Mouse (Mus musculus): Measurements from ENCODE around the gene Chd6.

The Chd6 gene

DNA sequence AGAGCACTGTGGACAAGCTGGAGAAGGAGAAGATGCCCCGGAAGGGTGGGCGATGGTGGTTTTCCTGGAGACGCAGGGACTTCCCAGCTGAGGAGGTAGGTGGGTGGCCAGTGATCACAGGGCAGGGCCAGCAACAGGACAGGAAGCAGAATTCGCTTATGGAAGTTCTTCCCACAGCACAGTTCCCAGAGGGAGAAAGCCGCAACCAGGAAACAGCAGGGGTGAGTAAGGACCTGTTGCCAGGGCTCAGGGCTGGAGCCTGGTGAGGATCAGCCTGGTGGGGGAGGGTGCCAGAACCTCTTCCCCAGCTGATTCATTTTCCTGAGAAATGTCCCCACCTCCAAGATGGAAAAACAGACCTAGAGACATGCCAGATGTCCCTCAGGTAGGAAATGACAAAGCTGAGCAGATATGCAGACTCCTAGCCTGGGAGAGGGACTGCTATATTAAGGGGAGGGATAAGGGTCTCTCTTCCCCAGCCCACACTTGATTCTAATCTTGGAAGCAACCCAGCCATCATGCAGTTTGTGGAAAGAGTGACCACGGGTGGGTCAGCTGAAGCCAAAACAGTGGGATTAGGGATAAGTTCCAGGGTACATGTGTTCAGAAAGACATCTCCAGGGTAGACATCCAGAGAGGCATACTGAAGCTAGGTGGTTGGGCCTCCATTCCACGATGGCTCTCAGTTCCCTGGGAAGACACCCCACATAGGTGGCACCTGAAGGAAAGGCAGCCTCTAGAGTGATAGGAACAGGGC lies 207.0 kb downstream of the Chd6 start:
- no peak for ATAC-seq (ENCODE audit: insufficient number of reproducible peaks, low FRiP score, low TSS enrichment)

All from cerebellum, adult (tissue).